Mouse (Mus musculus) neural tube, embryonic 11.5 days (tissue): ENCODE results near the gene Frmd3. TPM values are rescaled to one million over a fixed set of nuclear protein-coding genes. Genes with fewer than 3 reads are reported as not detected.
A peak's percentile ranks its signal among the peaks of the same experiment; 100 is the strongest.
"Not testable (repeated sequence)": the region's sequence is repeated elsewhere in the genome, so short reads cannot be mapped to it uniquely, and the experiment has no call there.

Source experiments
- ATAC-seq: fragments of 200-750 bp; cut with Nextera tagmentation; 2 replicates; pipeline ENCODE4 v1.8.0; 2017; ENCODE audit warnings: moderate number of reproducible peaks, mild to moderate bottlenecking, moderate TSS enrichment, moderate library complexity; ENCODE audit not compliant: insufficient read depth, low FRiP score, low TSS enrichment
- DNase-seq: peaks from one replicate; pipeline ENCODE4 v3.0.0-alpha.2; 2015; ENCODE audit warnings: low spot score
- H3K27ac ChIP-seq: fragments of 300-500 bp; sonication (generic); 2 replicates; pipeline ENCODE4 v1.5.1; 2014; ENCODE audit warnings: low read depth, mild to moderate bottlenecking, low read length
- H3K27me3 ChIP-seq: fragments of 300-500 bp; sonication (generic); 2 replicates; pipeline ENCODE4 v1.6.1; 2014; ENCODE audit warnings: mild to moderate bottlenecking, low read length, mixed read lengths; ENCODE audit not compliant: control insufficient read depth, insufficient read depth
- H3K36me3 ChIP-seq: fragments of 300-500 bp; sonication (generic); 2 replicates; pipeline ENCODE4 v1.6.1; 2014; ENCODE audit warnings: mild to moderate bottlenecking, low read length, moderate library complexity, mixed read lengths; ENCODE audit not compliant: control insufficient read depth, insufficient read depth
- H3K4me1 ChIP-seq: fragments of 300-500 bp; sonication (generic); 2 replicates; pipeline ENCODE4 v1.6.1; 2014; ENCODE audit warnings: low read length, mixed read lengths; ENCODE audit not compliant: control insufficient read depth, insufficient read depth
- H3K4me2 ChIP-seq: fragments of 300-500 bp; sonication (generic); 2 replicates; pipeline ENCODE4 v1.6.1; 2014; ENCODE audit warnings: low read depth, mild to moderate bottlenecking, moderate library complexity
- H3K4me3 ChIP-seq: fragments of 300-500 bp; sonication (generic); 2 replicates; pipeline ENCODE4 v1.5.1; 2014; ENCODE audit warnings: low read depth, low read length
- H3K9ac ChIP-seq: fragments of 300-500 bp; sonication (generic); 2 replicates; pipeline ENCODE4 v1.6.1; 2014; ENCODE audit warnings: mild to moderate bottlenecking, low read length
- H3K9me3 ChIP-seq: fragments of 300-500 bp; sonication (generic); 2 replicates; pipeline ENCODE4 v1.6.1; 2016; ENCODE audit warnings: low read length; ENCODE audit not compliant: control insufficient read depth
- WGBS: fragments of 180-500 bp; shearing (Covaris S2); extraction: QIAGEN DNeasy Blood & Tissue Kit; methylation state at CpG from one replicate; pipeline ENCODE4 v1.1.7; 2014; 5-methylcytosine and 5-hydroxymethylcytosine counted together
- polyA plus RNA-seq: library from polyadenylated mRNA; unstranded; fragments of >200 nt; fragmentation: Nextera tagmentation; extraction: Ambion mirVana; gene quantifications from 2 replicates; pipeline ENCODE4 v1.2.1, GENCODE M21; 2014

The Frmd3 gene
- polyA plus RNA-seq, 1 experiment from 2014 or later, result 4.4 TPM

DNA sequence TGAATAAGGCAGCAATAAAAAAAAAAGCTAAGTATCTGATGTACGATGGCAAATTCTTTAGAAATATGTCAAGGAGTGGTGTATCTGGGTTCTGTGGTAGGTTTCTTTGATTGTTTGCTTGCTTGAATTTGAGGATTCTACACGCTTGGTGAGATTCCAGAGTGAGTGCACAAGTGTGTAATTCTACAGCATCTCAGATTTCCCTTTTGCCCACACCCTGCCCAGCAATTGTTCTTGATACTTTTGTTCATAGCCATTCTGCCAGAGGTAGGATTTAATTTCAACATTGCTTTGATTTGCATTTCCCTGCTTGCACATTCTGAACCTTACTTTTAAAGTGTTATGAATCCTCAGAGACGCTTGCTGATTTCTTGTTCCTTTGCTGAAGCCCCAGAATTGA is 97.6 kb downstream of the Frmd3 start:
- H3K27me3 ChIP-seq, result no peaks in the 10 kb centered on the region
- H3K4me1 ChIP-seq, result no peaks in the 10 kb centered on the region
- 83% methylated on average over 3 of the region's 3 CpGs for WGBS
- no peak overlapping the region for H3K27ac ChIP-seq
- no peaks in the 10 kb centered on the region for H3K9me3 ChIP-seq
- DNase-seq (no peak), ATAC-seq (no peak)
- no peak overlapping the region for H3K9ac ChIP-seq
- H3K36me3 ChIP-seq, result no peaks in the 10 kb centered on the region
- H3K4me3 ChIP-seq, result no peak overlapping the region
- no peak overlapping the region for H3K4me2 ChIP-seq

DNA sequence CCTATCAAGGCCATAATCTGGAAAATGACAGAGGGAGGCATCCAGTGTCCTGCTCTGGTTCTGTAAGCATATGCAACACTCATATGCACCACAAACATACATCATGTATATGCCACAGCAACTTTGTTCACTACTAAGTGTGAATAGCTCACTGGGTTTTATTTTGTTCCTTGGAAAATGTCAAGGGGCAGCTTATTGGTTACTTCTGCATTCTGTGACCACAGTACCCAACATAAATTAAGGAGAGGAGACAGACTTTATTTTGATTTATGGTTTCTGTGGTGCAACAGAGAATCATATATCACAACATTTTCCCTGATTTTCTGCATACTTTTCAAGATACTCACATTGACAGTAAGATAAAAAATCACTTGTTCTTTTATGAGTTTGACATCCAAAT is 178.3 kb downstream of the Frmd3 start:
- H3K36me3 ChIP-seq, result no peaks in the 10 kb centered on the region
- no peak overlapping the region for H3K9ac ChIP-seq
- ATAC-seq, result no peak
- no peaks in the 10 kb centered on the region for H3K9me3 ChIP-seq
- no peak overlapping the region for H3K4me3 ChIP-seq
- no peak overlapping the region for H3K4me2 ChIP-seq
- H3K4me1 ChIP-seq, result no peaks in the 10 kb centered on the region
- H3K27me3 ChIP-seq, result no peaks in the 10 kb centered on the region
- no peak for DNase-seq
- H3K27ac ChIP-seq, result no peak overlapping the region

- H3K9ac ChIP-seq, result no peak overlapping the region
- H3K4me3 ChIP-seq, result no peak overlapping the region
- H3K4me2 ChIP-seq, result no peak overlapping the region
- H3K9me3 ChIP-seq, result no peaks in the 10 kb centered on the region
- no peak overlapping the region for H3K27ac ChIP-seq
- H3K4me1 ChIP-seq, result no peaks in the 10 kb centered on the region
- no peaks in the 10 kb centered on the region for H3K36me3 ChIP-seq
- no peaks in the 10 kb centered on the region for H3K27me3 ChIP-seq
- ATAC-seq (no peak), DNase-seq (no peak)
Observed at GRCm38 (mm10) chr4:74201281-74201811, 188.1 kb downstream of the Frmd3 start.

GRCm38 (mm10) chr4:74221780-74222179 is 208.5 kb downstream of the Frmd3 start:
- ATAC-seq, H3K9me3 ChIP-seq, DNase-seq, H3K27ac ChIP-seq, H3K36me3 ChIP-seq, H3K4me3 ChIP-seq, H3K27me3 ChIP-seq, H3K4me1 ChIP-seq, H3K9ac ChIP-seq, H3K4me2 ChIP-seq: not testable (repeated sequence)
- 94% methylated on average over 1 of the region's 1 CpGs for WGBS

DNA sequence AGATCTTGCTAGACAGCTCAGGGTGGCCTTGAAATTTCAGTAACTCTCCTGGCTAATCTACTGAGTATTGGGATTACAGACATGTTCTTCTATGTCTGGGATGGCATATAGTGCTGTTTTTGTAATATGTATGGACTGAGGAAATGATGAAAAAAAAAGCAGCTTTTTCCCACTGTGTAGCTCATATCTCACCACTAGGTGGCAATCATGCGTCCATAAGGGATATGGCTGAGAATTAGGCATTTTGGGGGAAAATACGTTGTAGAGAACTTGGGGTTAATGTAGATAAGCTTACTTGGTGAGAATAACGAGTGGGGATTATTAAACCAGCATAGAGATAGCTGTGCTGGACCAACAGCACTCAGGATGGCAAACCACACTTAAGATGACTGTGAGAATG is 209.1 kb downstream of the Frmd3 start:
- Histone ChIP-seq H3K9me3 (no peaks in the 10 kb centered on the region), H3K27ac (no peak overlapping the region), H3K4me1 (no peaks in the 10 kb centered on the region), H3K27me3 (no peaks in the 10 kb centered on the region), H3K4me2 (no peak overlapping the region), H3K9ac (no peak overlapping the region), H3K36me3 (no peaks in the 10 kb centered on the region), H3K4me3 (no peak overlapping the region)
- ATAC-seq, result no peak
- WGBS, result 47% methylated on average over 3 of the region's 3 CpGs
- no peak for DNase-seq

GRCm38 (mm10) chr4:74224210-74224609 is 211.0 kb downstream of the Frmd3 start:
- Histone ChIP-seq H3K4me2 (no peak overlapping the region), H3K27ac (no peak overlapping the region), H3K4me3 (no peak overlapping the region), H3K9me3 (no peaks in the 10 kb centered on the region), H3K4me1 (no peaks in the 10 kb centered on the region), H3K9ac (no peak overlapping the region), H3K27me3 (no peaks in the 10 kb centered on the region), H3K36me3 (no peaks in the 10 kb centered on the region)
- WGBS, result 82% methylated on average over 2 of the region's 2 CpGs
- ATAC-seq, result no peak
- no peak for DNase-seq

DNA sequence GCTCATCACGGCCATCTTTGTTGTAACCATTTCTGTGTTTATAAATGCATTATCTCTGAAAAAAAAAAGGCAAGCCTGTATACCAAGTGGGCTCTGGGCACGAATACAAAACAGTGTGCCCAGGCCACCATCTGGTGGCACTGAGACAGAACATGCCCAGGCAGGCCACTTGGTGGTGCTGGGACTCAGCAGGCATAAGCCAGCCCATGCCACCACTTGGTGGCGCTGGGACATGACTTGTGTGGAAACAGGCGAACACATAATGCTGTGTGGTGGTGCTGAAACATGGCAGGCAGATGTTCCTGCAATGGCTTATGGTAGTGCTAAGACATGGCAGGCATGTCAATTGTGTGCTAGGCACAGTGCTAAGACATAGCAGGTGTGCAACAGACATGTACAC is 217.8 kb downstream of the Frmd3 start:
- Histone ChIP-seq H3K36me3 (no peaks in the 10 kb centered on the region), H3K4me3 (no peak overlapping the region), H3K9ac (no peak overlapping the region), H3K4me2 (no peak overlapping the region), H3K27me3 (no peaks in the 10 kb centered on the region), H3K9me3 (no peaks in the 10 kb centered on the region), H3K4me1 (no peaks in the 10 kb centered on the region), H3K27ac (no peak overlapping the region)
- no peak for DNase-seq
- 79% methylated on average over 4 of the region's 4 CpGs for WGBS
- ATAC-seq, result peak; percentile 10; the same call in 1 of the 2 replicates

- H3K9me3 ChIP-seq, result no peaks in the 10 kb centered on the region
- WGBS, result 65% methylated on average over 5 of the region's 5 CpGs
- ATAC-seq (peak; percentile 36; the same call in 1 of the 2 replicates), DNase-seq (peak; percentile 51)
- no peaks in the 10 kb centered on the region for H3K36me3 ChIP-seq
- H3K27me3 ChIP-seq, result no peaks in the 10 kb centered on the region
- no peak overlapping the region for H3K4me2 ChIP-seq
- no peak overlapping the region for H3K4me3 ChIP-seq
- no peak overlapping the region for H3K9ac ChIP-seq
- H3K27ac ChIP-seq, result no peak overlapping the region
- H3K4me1 ChIP-seq, result no peaks in the 10 kb centered on the region
Observed at GRCm38 (mm10) chr4:74231405-74231804, 218.2 kb downstream of the Frmd3 start.

DNA sequence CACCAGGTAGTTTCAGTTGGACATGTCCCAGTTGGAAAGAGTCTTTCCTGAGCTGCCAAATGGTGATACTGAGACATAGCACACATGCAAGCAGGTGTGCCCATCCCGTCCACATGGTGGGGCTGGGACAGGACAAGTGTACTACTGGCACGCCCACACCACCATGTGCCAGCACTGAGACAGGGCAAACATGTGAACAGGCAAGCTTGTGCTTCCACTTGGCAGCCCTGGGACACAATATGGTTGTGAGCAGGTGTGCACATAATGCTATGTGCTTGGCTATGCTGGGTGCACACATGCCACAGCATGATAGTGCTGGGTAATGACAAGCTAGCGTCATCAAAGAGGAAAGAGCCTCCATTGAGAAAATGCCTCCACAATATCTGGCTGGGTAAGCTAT is 220.3 kb downstream of the Frmd3 start:
- Histone ChIP-seq H3K27me3 (no peaks in the 10 kb centered on the region), H3K36me3 (no peaks in the 10 kb centered on the region), H3K4me1 (no peaks in the 10 kb centered on the region), H3K27ac (no peak overlapping the region), H3K9ac (no peak overlapping the region), H3K4me2 (no peak overlapping the region), H3K4me3 (no peak overlapping the region), H3K9me3 (no peaks in the 10 kb centered on the region)
- DNase-seq, result no peak
- ATAC-seq, result no peak
- 92% methylated on average over 3 of the region's 3 CpGs for WGBS
